Mouse (Mus musculus) embryonic stem cell, embryonic (primary cell): ENCODE data around the gene Ggt1.

ENCODE experiments used
- CTCF ChIA-PET, 4 experiments: fragments of 300-600 bp in 2 of 4; fragments of 350-600 bp in 2 of 4; sonication (Branson Sonifier 250); formaldehyde crosslinking; loops; one replicate each; lab custom pipeline; 2022; ENCODE audit warnings: inconsistent platforms in 2 of 4; lab: Charles Lee
- POLR2A ChIA-PET, 4 experiments: fragments of 300-600 bp in 2 of 4; fragments of 350-600 bp in 2 of 4; sonication (Branson Sonifier 250); formaldehyde crosslinking; loops; one replicate each; lab custom pipeline; 2022; ENCODE audit warnings: antibody characterized with exemption in 4 of 4, inconsistent platforms in 1 of 4; lab: Charles Lee

The Ggt1 gene

GRCm38 (mm10) chr10:75560549-75560899, 880 bp upstream of the Ggt1 start:
- CTCF ChIA-PET, result interaction anchor here in 2 of 4 experiments (0.6 to 1.7 kb wide), 4 partner anchors 26 to 384 kb away, joined by 3 to 4 read pairs (median 3); no protein-coding TSS in a partner anchor
- POLR2A ChIA-PET, result interaction anchor here in 3 of 4 experiments (0.5 to 1.9 kb wide), 7 partner anchors 8 to 300 kb away, joined by 3 to 5 read pairs (median 3); partner anchors contain the start of gene Mif (in 2 of the 3)

GRCm38 (mm10) chr10:75562596-75562995, 1.2 kb downstream of the Ggt1 start:
- CTCF ChIA-PET, result interaction anchor here in 3 of 4 experiments (0.5 to 1.6 kb wide), 6 partner anchors 11 to 785 kb away, joined by 3 to 26 read pairs (median 4); no protein-coding TSS in a partner anchor

GRCm38 (mm10) chr10:75564687-75565265, 3.4 kb downstream of the Ggt1 start:
- POLR2A ChIA-PET, result interaction anchor here (0.5 to 2.2 kb wide), 32 partner anchors 9 to 683 kb away, joined by 3 to 8 read pairs (median 4); partner anchors contain the start of genes Ddt (in 2 of the 4), Gucd1 (in 2 of the 4), Cabin1 (in 1 of the 4) and Gstt2 (in 1 of the 4)
- CTCF ChIA-PET, result interaction anchor here in 3 of 4 experiments (0.5 to 1.1 kb wide), 8 partner anchors 22 to 1070 kb away, joined by 3 to 6 read pairs (median 3); partner anchors contain the start of gene Susd2 (in 1 of the 3)

More at GRCm38 (mm10) chr10:75562596-75562995, 1.2 kb downstream of the Ggt1 start:
- POLR2A ChIA-PET, result interaction anchor here in 2 of 4 experiments (0.5 to 2.3 kb wide), 14 partner anchors 9 to 320 kb away, joined by 3 to 13 read pairs (median 4); partner anchors contain the start of genes Gucd1 (in 1 of the 2) and Snrpd3 (in 1 of the 2)

- POLR2A ChIA-PET, result interaction anchor here (0.5 to 2.2 kb wide), 27 partner anchors 8 to 608 kb away, joined by 3 to 7 read pairs (median 3); partner anchors contain the start of genes Ddt (in 2 of the 4), Gucd1 (in 2 of the 4), Cabin1 (in 1 of the 4) and Gm20441 (in 1 of the 4)
- CTCF ChIA-PET, result interaction anchor here (0.5 to 1.3 kb wide), 9 partner anchors 20 to 386 kb away, joined by 3 to 5 read pairs (median 3); partner anchors contain the start of gene Susd2 (in 1 of the 4)
Observed at GRCm38 (mm10) chr10:75565436-75565835, 4.0 kb downstream of the Ggt1 start.

GRCm38 (mm10) chr10:75565906-75566305, 4.5 kb downstream of the Ggt1 start:
- POLR2A ChIA-PET, result interaction anchor here in 3 of 4 experiments (0.6 to 2.2 kb wide), 21 partner anchors 9 to 1672 kb away, joined by 3 to 9 read pairs (median 4); partner anchors contain the start of genes Ddt (in 2 of the 3), Gucd1 (in 2 of the 3), Cabin1 (in 1 of the 3) and Gm20441 (in 1 of the 3)
- CTCF ChIA-PET, result interaction anchor here (0.6 to 1.3 kb wide), 7 partner anchors 19 to 316 kb away, joined by 3 to 5 read pairs (median 3); no protein-coding TSS in a partner anchor

GRCm38 (mm10) chr10:75566321-75566720, 4.9 kb downstream of the Ggt1 start:
- CTCF ChIA-PET, result interaction anchor here in 2 of 4 experiments (1.1 to 1.3 kb wide), 3 partner anchors 20 to 285 kb away, joined by 3 to 5 read pairs (median 3); no protein-coding TSS in a partner anchor
- POLR2A ChIA-PET, result interaction anchor here in 3 of 4 experiments (0.6 to 2.2 kb wide), 14 partner anchors 9 to 1672 kb away, joined by 3 to 9 read pairs (median 3); partner anchors contain the start of genes Gucd1 (in 2 of the 3), Ddt (in 1 of the 3), Gm20441 (in 1 of the 3) and Gstt3 (in 1 of the 3)

GRCm38 (mm10) chr10:75566765-75567164, 5.4 kb downstream of the Ggt1 start:
- CTCF ChIA-PET, result interaction anchor here in 2 of 4 experiments (1.2 to 1.3 kb wide), 2 partner anchors 19 to 20 kb away, joined by 3 to 5 read pairs; no protein-coding TSS in a partner anchor
- POLR2A ChIA-PET, result interaction anchor here in 3 of 4 experiments (0.6 to 2.2 kb wide), 6 partner anchors 20 to 371 kb away, joined by 3 to 7 read pairs (median 3); partner anchors contain the start of genes Gucd1 (in 2 of the 3) and Snrpd3 (in 1 of the 3)

- POLR2A ChIA-PET, result interaction anchor here in 3 of 4 experiments (0.6 to 1.7 kb wide), 14 partner anchors 8 to 364 kb away, joined by 3 to 6 read pairs (median 4); partner anchors contain the start of genes Gstt2 (in 1 of the 3) and Lrrc75b (in 1 of the 3)
- CTCF ChIA-PET, result interaction anchor here (0.5 to 1.7 kb wide), 10 partner anchors 9 to 268 kb away, joined by 3 to 8 read pairs (median 3); partner anchors contain the start of gene Ddt (in 1 of the 4)
Observed at GRCm38 (mm10) chr10:75568029-75568428, 6.6 kb downstream of the Ggt1 start.

- POLR2A ChIA-PET, result interaction anchor here (0.6 to 1.7 kb wide), 14 partner anchors 8 to 364 kb away, joined by 3 to 6 read pairs (median 4); partner anchors contain the start of genes Gstt2 (in 1 of the 4) and Lrrc75b (in 1 of the 4)
- CTCF ChIA-PET, result interaction anchor here (0.5 to 1.7 kb wide), 13 partner anchors 9 to 383 kb away, joined by 3 to 8 read pairs (median 3); partner anchors contain the start of gene Ddt (in 1 of the 4)
Observed at GRCm38 (mm10) chr10:75568441-75568840, 7.0 kb downstream of the Ggt1 start.

- POLR2A ChIA-PET, result interaction anchor here in 3 of 4 experiments (0.7 to 1.7 kb wide), 10 partner anchors 8 to 363 kb away, joined by 3 to 6 read pairs (median 5); partner anchors contain the start of genes Gstt2 (in 1 of the 3) and Lrrc75b (in 1 of the 3)
- CTCF ChIA-PET, result interaction anchor here in 3 of 4 experiments (0.5 to 1.7 kb wide), 10 partner anchors 9 to 382 kb away, joined by 3 to 8 read pairs (median 3); partner anchors contain the start of gene Ddt (in 1 of the 3)
Observed at GRCm38 (mm10) chr10:75568851-75569250, 7.4 kb downstream of the Ggt1 start.

GRCm38 (mm10) chr10:75570981-75571657, 9.7 kb downstream of the Ggt1 start:
- POLR2A ChIA-PET, result interaction anchor here in 2 of 4 experiments (0.6 to 1.7 kb wide), 5 partner anchors 8 to 350 kb away, joined by 3 to 6 read pairs (median 3); no protein-coding TSS in a partner anchor
- CTCF ChIA-PET, result interaction anchor here in 3 of 4 experiments (0.5 to 1.3 kb wide), 6 partner anchors 12 to 173 kb away, joined by 3 to 4 read pairs (median 3); no protein-coding TSS in a partner anchor

GRCm38 (mm10) chr10:75571937-75572336, 10.5 kb downstream of the Ggt1 start:
- ChIA-PET CTCF (interaction anchor here in 3 of 4 experiments (0.6 to 1.7 kb wide), 5 partner anchors 14 to 172 kb away, joined by 3 to 6 read pairs (median 4); no protein-coding TSS in a partner anchor), POLR2A (interaction anchor here in 1 of 4 experiments (1.0 to 1.7 kb wide), 3 partner anchors 9 to 23 kb away, joined by 3 to 6 read pairs (median 3); no protein-coding TSS in a partner anchor)

GRCm38 (mm10) chr10:75573181-75573580, 11.8 kb downstream of the Ggt1 start:
- POLR2A ChIA-PET, result interaction anchor here in 2 of 4 experiments (0.6 to 1.2 kb wide), 3 partner anchors 12 to 467 kb away, joined by 3 to 4 read pairs (median 3); partner anchors contain the start of gene Ggt1 (in 1 of the 2)
- CTCF ChIA-PET, result interaction anchor here in 2 of 4 experiments (1.3 to 1.7 kb wide), 4 partner anchors 11 to 32 kb away, joined by 3 to 6 read pairs (median 6); no protein-coding TSS in a partner anchor

GRCm38 (mm10) chr10:75573965-75574364, 12.6 kb downstream of the Ggt1 start:
- ChIA-PET POLR2A (interaction anchor here in 2 of 4 experiments (0.6 kb wide), 2 partner anchors 144 to 466 kb away, joined by 3 read pairs; no protein-coding TSS in a partner anchor), CTCF (interaction anchor here in 1 of 4 experiments (1.3 to 1.7 kb wide), 4 partner anchors 12 to 31 kb away, joined by 3 to 6 read pairs (median 4); no protein-coding TSS in a partner anchor)

- CTCF ChIA-PET, result no interaction called here
- POLR2A ChIA-PET, result interaction anchor here in 1 of 4 experiments (1.0 kb wide), 1 partner anchor 14 kb away, joined by 3 read pairs; no protein-coding TSS in a partner anchor
Observed at GRCm38 (mm10) chr10:75579129-75579528, 17.7 kb downstream of the Ggt1 start.
